Mouse (Mus musculus): Measurements from ENCODE around the gene Slc25a31. TPM values are rescaled to one million over a fixed set of nuclear protein-coding genes. Genes with fewer than 3 reads are reported as not detected.

The Slc25a31 gene
- not detected for polyA plus RNA-seq (2014; fragmentation: Illumina TruSeq; extraction: RNeasy Lipid Tissue Mini Kit (QIAGEN cat#74804); ENCODE audit: low read depth, low replicate concordance)

DNA sequence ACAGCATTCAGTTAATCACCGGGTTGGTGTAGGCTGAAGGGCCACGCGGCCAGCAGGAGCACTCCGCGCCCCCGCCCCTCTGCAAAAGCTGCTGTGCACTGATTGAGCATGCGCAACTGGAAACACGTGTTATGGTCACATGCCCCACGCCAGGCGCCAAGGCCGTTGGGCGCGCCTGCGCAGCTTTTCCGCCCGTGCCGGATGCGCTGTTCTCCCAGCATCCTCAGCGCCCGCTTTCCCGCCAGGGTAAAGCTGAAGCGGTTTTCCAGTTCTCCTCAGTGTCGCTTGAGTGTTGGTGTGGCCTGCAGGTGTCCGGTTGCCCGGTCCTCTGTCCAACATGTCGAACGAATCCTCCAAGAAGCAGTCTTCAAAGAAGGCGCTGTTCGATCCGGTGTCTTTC, at the start of gene Slc25a31:
Slc25a31 (plus strand) TSS at position 201 of the 400 bp plus-strand sequence.

DNA sequence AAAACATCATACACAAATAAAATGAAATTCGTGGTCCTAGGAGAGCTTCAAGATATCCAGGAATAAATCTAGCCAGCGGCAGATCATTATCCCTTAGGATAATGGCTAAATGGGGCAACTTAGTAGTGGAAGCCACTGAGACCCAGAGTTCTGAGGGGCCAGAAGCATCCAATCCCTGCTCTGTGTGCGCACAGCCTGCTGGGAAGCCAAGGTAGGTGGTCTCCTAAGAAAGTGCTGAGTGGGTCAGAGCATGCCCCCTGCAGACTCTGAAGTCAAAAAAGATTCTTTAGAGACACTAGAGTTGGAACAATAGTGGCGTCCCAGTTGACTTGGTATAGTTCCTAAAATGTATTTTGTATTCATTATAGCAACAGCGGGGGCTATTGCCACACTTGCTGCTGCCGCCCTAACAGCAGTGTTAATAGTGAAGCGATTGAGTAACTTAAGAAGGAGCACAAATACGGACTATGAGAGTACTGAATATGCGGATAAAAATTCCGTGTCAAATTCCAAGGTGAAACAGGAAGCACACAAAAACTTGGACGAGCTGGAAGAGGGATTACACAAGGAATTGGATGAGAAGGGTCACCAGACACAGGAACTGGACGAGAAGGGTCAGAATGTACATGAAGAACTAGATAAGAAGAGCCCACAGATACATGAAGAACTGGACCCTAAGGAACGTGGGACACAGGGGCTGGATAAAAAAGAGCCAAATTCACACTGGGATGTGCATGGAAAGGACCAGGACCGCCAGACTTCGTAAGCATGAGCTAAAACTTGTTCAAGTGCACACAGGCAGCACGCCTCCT, 35.6 kb downstream of the Slc25a31 start, which contains the start of gene Hspa4l:
Hspa4l (plus strand) TSS at position 472 of the 812 bp plus-strand sequence.

Other genes with a start within 250 kb of the Slc25a31 start
- 13.1 TPM for gene Intu, start 177.6 kb upstream of the Slc25a31 start, polyA plus RNA-seq (2014; fragmentation: Illumina TruSeq; extraction: RNeasy Lipid Tissue Mini Kit (QIAGEN cat#74804); ENCODE audit: low read depth, low replicate concordance)
- gene Hspa4l, start 35.6 kb downstream of the Slc25a31 start, polyA plus RNA-seq (2014; fragmentation: Illumina TruSeq; extraction: RNeasy Lipid Tissue Mini Kit (QIAGEN cat#74804); ENCODE audit: low read depth, low replicate concordance): 101 TPM
- gene Plk4, start 91.2 kb downstream of the Slc25a31 start, polyA plus RNA-seq (2014; fragmentation: Illumina TruSeq; extraction: RNeasy Lipid Tissue Mini Kit (QIAGEN cat#74804); ENCODE audit: low read depth, low replicate concordance): 11.2 TPM
- 22.2 TPM for gene Mfsd8, start 138.0 kb downstream of the Slc25a31 start, polyA plus RNA-seq (2014; fragmentation: Illumina TruSeq; extraction: RNeasy Lipid Tissue Mini Kit (QIAGEN cat#74804); ENCODE audit: low read depth, low replicate concordance)
- gene Abhd18, start 138.1 kb downstream of the Slc25a31 start, polyA plus RNA-seq (2014; fragmentation: Illumina TruSeq; extraction: RNeasy Lipid Tissue Mini Kit (QIAGEN cat#74804); ENCODE audit: low read depth, low replicate concordance): 37.5 TPM
- gene 1700034I23Rik, start 193.7 kb downstream of the Slc25a31 start, polyA plus RNA-seq (2014; fragmentation: Illumina TruSeq; extraction: RNeasy Lipid Tissue Mini Kit (QIAGEN cat#74804); ENCODE audit: low read depth, low replicate concordance): not detected
- 169 TPM for gene Larp1b, start 241.0 kb downstream of the Slc25a31 start, polyA plus RNA-seq (2014; fragmentation: Illumina TruSeq; extraction: RNeasy Lipid Tissue Mini Kit (QIAGEN cat#74804); ENCODE audit: low read depth, low replicate concordance)